Mouse (Mus musculus): ENCODE results near the gene Lpar5.
A peak's percentile ranks its signal among the peaks of the same experiment; 100 is the strongest.

The Lpar5 gene

GRCm38 (mm10) chr6:125129710-125130402 is 62.1 kb downstream of the Lpar5 start:
- DNase-seq (ENCODE audit: low spot score), result no peak

DNA sequence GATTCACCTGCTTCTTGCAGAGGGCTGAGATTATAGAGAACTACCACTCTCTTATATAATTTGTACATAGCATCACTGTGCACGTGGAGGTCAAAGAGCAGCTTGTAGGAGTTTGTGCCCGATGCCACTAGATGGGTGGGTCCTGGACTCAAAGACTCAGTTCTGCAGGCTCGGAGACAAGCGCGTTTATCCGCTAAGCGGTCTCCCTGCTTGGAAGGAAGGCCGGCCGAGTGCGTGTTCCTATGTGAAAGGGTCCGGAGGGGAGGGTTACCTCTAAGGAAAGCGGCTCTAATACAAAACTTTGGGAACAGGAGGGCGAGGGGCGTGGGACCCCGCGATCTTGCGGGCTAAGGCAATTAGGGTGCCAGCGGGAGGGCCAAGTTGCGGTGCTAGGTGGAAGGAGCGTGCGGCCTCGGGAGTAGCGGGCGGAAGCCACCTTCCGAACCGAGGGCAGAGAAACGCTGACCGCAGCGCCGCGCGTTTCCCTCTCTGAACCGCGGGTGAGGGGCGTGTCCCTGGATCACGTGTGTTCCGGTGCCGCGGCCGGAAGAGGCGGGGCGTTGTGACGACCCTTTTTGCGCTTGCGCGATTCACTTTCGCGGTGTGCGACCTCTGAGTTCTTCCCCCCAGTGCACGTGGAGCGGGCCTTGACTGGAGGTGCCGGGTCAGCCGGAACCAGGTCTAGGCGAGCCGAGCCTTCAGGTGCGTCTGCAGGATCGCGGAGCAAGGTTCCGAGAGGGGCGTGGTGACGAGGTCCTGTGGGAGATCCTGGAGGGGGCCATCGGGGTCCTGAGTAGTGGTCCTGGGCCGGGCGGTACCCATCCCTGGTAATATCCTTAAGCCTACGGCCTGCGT is 63.8 kb downstream of the Lpar5 start, which contains the start of gene Nop2:
Nop2 (plus strand) TSS at position 608 of the 855 bp plus-strand sequence.
- peak; percentile 93 for DNase-seq (ENCODE audit: low spot score)

All from yolk sac, embryonic 10.5 days (tissue).